Mouse (Mus musculus) fibroblast of lung, adult 2 months (primary cell): ENCODE results near the gene Taok3.

ENCODE experiments used
- DNase-seq: peaks from one replicate; pipeline ENCODE4 v3.0.0-alpha.2; 2011; ENCODE audit warnings: low read depth

Gene Taok3

DNA sequence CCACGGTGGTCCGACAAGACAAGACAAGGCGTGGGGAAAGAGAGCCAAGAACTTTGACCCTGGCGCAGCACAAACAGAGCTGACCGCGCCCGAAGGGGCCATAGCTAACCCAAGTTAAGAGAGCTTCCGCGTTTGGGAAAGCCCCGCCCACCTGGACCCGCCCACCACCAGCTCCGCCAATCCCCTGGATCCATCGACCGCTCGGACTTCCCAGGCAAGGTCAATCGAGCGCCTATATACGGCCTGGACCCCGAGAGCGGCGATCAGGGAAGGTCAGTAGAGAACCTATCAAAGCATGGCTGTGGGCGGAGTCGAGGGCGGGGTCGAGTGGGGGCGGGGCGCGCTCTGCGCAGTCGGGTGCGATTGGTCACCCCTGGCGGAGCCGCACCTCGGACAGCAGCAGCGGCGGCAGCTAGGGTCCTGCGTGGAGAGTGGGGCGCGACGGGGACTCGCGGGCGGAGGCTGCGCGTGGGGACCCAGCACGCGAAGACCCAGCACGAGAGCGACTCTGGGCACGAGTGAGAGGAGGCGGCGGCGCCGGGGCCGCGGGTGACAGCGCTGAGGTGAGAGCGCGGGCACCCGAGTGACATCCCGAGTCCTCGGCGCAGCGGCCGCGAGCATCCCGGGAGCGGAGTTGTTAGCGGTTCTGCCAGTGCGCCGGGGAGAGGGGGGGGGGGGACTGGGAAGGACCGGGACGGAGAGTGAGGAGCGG, at the start of gene Taok3:
TSS of gene Taok3 (plus strand) at position 353 of the 712 bp plus-strand sequence.
- DNase-seq = peak; percentile 94

DNA sequence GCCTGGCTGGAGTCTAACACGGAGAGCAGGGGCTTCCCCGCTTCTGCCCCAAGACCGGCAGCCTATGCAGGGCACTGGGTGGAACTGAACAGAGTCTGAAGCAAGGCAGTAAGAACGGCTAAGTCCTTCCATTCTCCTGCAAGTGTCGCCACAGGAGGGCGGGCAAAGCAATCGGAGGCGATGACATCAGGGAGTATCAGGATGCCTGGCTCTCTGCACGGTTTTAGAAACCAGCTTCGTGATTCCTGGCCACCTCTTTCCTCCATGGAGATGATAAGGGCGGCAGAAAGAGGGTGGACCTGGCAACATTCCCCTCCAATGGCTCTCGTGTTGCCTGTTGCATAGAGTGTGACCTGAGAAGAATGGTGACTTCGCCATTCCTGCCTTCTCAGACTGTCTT, 32.2 kb upstream of the Taok3 start:
- DNase-seq = no peak

DNA sequence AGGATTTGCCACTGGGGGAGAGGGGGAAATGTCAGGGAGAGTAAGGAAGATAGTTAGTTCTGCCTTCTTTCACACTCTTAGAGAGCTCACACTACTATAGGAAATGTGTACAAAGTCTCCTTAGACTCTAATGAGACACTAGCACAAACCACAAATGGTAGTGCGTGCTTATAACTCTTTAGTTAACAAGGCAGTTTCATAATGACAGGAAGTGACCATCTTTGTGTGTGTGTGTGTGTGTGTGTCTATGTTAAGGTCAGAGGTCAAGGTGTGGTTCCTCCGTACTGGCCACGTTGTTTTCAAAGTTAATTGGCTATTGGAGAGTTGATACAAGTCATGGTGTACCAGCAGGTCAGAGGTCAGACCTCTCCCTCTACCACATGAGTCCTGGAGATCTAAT, 30.8 kb upstream of the Taok3 start:
- no peak for DNase-seq

DNA sequence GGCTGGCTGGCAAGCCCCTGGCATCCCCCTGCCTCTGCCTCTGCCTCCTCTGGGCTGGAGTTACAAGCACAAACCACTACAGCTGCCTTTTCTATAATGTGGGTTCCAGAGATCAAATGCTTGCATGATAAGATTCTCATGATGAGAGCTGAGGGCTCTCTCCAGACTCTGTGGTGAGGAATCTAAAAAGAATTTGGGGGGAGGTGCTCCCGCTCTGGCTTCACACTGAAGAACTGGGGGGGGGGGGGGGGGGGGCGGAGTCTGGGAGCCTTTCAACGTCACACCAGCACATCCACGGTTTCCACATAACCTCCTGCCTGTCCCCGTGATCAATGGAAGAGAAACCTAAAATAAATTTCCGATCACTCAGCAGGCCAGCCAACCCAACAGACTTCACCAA, 30.1 kb upstream of the Taok3 start:
- DNase-seq = peak; percentile 23

DNA sequence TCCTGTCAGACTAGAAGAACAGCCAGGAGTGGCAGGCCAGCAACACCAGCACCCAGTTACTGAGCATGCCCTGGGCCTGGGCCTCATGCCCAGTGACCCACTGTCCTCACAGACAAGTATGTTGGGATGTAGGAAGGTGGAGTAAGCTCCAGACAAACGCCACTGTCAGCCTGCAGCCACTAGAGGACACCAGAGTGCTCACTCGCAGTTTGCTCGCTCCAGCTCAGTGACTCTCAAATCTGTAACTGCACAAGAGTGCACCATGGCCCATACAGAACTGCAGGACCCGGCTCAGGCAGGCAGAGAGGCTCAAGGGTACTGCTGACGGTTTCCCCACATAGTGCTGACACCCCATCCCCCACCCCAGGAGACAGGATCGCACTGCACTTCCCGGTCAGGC, 25.5 kb upstream of the Taok3 start:
- DNase-seq = no peak

DNA sequence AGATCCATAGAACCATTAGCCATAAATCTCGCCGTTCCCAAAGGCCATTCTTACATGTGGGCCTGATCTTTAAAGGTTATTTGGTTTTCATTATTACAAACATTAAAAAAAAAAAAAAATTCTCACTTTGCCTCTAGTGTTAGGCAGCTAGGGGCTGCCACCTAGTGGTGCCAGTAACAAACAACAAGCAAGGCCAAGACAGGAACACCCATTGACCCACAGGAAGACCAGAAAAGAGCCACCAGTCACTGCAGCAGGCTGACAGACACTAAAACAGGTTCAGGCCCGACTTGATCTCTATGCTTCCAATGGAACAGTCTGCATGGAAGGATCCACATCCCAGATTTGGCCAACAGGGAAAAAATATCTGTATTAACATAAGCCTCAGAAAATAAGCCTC, 23.2 kb upstream of the Taok3 start:
- no peak for DNase-seq

DNA sequence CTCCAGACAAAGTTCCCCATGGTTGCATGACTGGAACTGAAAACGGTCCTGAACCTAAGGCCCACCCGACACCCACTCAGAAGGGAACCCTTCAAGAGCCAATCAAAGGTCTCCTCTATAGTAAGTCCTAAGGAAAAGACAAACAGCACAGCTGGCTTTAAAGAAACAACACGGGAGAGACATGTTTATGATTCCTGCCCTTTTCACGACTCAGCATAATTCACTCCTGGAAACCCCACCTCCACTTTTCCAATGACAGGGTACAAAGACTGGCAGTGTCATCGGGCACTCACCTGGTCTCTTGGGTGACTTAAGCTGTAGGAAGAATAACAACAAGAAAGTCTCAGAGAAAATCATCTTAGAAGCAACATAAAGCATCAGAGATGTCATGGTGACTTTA, 20.9 kb upstream of the Taok3 start:
- no peak for DNase-seq

DNA sequence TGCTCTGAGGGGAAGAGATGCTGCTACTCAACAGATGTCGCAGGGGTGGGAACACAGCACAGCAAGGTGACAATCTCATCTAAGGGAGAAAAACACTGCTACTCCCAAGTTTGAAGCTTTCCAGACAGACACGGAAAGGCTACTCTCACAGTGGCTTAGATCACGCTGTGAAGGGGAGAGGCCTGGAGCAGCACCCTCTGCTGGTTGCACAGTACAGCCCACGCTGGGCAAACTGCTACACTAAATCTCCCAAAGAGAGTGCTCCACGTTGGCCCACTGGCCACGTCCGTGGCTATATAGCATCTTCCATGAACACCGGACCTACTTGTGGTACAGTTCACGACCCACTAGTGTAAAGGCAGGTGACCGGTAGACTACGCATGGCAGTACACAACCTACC, 20.2 kb upstream of the Taok3 start:
- no peak for DNase-seq

DNA sequence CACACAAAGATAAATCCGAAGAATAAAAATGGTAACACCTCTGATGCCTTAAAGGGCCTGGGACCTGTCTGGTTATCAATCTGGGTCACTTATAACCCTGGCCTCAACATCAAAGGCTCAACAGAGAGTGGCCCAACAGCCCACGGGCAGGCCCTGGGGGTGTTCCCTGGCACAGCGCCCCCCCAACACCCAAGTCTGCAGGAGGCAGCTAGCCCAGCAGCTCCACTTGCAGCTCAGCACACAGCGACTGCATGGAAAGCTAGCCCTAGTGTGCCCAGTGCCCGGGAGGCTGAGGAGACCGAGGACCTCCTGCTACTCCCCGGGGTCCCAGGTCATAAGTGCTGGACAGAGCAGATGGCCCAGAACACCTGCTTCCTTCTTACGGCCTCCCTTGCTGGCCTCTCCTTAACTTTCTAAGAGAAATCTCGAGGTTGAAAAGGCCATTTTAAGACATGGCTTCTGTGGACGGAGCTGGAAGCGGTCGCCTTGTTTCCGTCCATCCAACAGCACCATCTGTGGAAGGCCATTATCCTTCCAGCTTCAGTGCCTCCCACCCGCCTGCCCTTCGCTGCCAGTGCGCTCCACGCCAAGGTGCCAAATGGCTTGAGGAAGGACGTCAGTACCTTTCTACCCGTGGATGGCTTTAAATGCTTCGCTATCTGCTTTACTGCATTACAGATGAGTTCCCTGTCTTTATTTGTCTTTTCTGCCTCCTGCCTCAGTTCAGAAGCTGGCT, 16.6 kb upstream of the Taok3 start:
- no peak for DNase-seq

DNA sequence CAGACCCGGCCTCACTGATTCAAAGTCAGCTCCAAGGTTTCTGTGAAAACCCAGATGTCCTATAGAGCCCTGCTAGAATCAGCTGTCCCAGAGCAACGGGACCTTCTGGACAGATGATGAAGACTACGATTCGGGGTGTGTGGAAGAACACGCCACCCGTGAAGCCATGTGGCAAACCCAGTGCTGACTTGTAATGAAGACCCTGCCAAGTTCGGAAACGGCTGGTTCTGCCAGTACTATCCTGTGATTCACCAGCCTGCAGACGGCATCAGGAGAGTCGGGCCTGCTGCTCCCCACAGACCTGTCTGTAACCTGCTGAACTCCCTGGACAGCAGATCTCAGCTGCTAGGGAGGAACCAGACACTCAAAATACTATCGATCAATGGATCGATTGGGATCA, 15.6 kb upstream of the Taok3 start:
- DNase-seq = no peak

DNA sequence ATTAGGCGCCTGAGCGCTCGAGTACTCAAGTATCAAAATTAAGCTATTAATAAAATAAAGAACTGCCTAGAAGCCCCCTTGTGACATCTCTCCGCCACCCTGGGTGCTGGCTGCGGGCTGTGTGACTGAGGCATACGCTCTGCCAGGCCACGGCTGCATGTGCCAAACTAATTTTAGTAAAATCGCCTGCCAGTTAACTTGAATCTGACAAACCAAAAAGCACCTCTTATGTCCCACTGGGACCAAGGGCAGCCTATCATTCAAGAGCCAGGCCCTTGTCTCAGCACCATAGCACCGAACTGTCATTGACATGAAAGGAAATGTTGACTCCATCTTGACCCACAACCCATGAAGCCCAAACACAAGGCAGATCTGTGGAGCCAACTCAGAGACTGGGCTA, 14.2 kb upstream of the Taok3 start:
- DNase-seq = no peak

DNA sequence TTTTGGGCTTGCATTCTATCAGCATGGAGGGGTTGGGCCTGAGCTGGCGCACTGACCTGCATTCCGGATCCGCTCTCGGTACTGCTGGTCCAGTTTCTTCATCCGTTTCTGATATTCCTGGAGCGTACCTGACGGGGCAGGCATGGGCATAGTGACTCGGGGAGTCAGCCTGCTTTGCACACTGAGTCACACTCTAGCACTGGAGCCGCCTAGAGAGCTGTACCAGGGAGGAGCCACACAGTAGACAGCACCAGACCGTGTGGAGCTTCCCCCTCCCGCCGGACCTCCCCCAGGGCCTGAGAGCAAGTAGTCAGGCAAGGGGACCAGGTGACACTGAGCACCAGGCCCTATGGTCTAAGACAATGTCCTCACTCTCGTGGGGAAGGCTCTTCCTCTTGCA, 11.6 kb upstream of the Taok3 start:
- DNase-seq = no peak

DNA sequence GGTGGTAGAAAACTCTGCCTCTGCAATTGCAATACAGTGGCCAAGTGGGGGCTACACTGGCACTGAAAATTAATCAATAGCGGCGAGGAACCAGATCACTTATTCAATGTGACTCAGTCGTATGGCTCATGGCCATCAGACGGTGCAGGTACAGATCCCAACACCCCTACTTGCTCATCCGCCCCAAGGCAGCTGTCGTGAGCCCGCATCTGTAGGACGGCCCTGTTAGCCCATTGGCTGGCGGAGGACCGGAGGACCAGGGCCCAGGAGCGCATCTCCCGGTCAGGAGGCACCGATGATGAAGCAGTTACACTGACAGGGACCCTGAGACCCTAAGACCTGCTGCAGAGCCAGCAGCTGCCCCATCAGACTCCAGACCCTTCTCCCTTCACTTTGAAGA, 11.2 kb upstream of the Taok3 start:
- no peak for DNase-seq

DNA sequence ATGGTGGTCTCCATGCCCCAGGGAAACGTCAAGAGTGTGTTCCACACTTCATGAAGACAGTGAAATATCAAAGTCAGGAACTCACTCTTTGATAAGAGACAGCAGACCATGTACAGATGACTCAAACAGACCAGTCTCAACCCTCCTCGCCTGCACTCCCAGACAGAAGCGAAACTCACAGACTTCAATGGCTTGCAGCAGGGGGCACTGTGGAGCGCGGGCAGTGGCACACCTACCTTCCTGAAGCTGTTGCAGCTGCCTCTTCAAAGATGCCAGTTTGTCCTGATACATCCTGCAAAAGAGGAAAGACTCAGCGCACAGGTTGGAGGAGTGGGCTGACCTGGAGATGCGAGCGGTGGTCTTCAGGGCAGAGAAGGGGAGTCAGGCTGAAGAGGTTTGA, 10.4 kb upstream of the Taok3 start:
- DNase-seq = no peak

DNA sequence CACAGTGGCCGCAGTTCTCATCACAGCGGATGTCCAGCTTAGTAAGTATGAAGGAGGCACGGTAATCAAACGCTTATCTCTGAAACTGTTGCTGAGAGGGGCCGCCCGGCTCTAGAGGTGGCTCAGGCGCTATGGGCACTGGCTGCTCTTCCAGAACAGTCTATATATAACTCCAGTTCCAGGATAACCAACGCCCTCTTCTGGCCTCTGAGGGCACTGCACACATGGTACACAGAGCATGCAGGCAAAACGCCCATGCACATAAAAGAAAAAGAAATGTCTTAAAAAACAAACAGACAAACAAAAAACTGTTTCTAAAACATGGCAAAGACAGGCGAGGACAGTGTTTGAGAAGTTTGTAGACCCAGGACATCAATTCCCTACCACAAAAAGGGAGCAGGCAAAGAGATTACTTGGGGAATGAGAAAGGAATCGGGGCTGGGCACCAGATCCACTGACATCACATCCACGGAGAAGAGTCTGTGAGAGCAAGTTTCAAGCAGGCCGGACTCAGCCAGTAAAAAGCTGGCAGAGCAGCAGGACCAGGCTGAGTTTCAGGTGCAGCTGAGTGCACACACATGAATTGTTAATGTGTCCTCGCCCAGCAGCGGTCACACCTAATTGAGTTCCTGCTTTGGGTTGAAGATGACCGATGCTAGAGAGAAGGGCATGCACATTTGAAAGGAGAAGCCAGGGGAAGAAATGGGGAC, 8.7 kb upstream of the Taok3 start:
- no peak for DNase-seq

DNA sequence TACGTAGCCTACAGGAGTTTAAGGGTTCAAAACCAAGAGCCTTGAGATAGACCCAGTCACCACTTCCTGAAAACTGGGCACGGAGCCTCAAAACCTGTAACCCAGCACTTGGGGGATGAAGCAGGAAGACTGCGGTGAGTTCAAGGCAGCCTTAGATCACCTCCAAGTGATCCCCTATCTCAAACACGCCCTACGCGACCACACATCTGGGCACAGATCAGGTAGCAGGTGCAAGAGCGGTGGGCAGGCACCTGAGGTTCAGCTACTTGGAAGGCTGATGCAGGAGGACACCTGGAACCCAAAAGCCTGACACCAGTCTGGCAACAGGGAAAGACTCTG, 8.2 kb upstream of the Taok3 start:
- no peak for DNase-seq

DNA sequence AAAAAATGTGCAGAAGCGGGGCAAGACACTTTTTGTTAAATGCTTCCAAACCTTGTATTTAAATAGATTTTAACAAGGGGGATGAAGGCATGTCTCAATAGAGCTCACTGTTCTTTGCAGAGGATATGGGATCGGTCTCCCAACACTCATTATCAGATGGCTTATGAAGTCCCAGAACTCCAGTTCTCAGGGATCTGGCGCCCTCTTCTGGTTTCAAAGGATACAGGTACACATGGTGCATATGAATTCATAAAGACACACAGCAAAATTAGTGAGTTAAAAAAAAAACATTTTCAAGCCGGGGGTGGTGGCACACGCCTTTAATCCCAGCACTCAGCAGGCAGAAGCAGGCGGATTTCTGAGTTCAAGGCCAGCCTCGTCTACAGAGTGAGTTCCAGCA, 6.6 kb upstream of the Taok3 start:
- DNase-seq = no peak

DNA sequence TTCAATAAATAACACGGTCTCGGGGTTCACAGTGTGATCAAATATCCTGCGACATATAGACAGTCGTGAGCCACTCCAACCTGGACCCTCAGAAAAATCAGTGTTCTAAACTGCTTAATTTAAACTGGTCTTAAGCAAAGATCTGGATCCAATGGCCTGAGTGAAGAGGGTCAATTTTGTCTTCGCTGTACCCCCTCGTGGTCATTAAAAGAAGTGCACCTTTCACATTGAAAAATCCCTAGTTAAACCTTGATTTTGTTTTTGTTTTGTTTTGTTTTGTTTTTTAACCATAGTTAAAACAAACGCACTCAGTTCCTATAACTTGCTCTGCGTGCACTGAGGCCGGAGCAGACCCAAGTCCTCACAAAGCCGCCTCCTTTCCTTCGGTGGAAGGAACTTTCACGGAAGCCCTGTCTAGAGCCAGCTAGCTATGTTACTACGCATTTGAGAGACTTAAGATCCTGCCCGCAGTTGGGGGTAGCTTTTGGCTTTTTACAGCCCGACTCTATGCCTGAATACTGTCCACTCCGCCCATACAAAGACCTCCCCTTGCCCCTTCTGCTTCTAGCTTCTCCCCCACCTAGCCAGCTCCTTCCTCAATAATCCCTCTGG, 5.2 kb upstream of the Taok3 start:
- DNase-seq = no peak

DNA sequence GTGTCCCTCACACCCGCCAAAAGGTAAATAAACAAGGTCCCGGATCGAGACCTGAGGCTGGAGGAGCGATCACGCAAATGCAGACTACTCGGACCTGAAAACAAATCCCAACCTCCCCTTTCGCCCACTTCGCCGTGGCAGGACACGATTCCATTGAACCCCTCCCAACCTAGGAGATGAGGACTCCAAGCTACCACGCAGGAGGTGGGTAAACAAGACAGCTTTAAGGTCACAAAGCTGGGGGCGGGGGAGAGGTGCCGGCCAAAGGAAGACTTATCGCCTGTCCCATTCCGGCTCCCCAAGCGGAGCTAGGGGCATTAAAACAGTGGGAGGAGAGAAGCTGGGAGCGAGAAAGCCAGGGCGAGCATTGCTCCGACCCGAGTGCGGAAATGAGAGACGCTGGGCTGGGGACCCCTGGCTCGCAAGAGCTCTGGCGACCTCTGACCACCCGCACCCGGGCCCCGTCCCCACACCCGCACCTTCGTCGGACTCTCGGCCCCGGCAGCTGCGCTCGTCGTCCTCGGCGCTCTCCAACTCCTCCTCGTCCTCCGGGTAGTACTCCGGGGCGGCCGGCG, 4.6 kb upstream of the Taok3 start:
- DNase-seq = no peak

DNA sequence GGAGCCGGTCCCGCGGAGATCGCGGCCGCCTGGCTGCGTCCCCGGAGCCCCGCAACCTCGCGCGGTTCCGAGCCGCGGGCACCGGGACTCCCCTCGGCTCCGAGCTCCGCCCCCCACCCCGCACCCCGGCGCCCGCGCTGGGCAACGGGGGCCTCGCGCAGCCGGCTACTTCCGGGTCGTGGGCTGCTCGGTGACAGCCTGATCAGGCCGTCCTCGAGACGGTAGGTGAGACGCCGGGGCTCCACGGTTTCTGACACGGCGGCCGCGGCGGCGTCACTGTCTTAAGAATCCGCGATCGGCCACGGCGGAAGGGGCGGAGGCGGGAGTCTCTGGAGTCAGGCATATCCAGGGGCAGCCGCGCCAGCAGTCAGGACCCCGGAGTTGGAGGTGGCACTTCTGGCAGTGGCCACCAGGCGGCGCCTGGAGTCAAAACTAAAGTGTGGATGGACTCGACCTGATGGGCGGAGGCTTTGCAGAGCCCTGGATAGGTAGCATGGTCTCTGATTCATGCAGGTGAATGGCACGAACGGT, 4.0 kb upstream of the Taok3 start, which contains the start of gene Suds3:
TSS of gene Suds3 (minus strand) at position 278 of the 531 bp plus-strand sequence.
- peak; percentile 54 for DNase-seq

DNA sequence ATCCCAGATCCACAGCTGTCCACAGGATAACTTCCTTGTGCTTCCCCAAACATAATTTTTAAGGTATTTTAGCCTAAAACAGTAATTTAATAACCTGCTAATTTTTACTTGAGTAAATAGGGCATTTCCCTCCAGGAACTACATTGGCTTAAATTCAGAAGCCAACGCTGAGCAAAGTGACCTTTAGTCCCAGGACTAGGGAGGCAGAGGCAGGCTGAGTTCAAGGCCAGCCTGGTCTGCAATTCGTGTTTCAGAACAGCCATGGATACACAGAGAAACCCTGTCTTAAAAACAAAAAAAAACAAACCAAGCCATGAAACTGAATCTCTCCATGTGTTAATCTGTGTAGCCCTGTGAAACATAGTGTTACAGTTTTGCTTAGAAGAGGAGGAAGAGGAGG, 3.3 kb upstream of the Taok3 start:
- no peak for DNase-seq

DNA sequence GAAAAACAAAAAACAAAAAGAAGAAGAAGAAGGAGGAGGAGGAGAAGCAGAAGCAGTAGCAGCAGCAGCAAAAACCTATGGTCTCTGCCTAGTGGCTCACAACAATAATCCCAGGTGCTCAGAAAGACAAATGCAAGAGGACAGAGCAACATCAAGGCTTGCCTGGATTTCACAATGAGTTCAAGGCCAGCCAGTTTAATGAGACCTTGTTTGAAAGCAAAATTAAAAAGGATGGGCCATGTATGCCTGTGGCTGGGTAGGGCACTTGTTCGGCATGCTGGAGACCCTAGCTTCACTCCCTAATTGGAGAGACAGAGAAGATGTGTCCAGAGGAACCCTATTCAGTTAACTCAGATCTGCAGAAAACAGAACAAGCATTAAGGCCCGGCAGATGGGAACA, 2.7 kb upstream of the Taok3 start:
- DNase-seq = no peak
